Mouse (Mus musculus) heart, adult 2 months (tissue): ENCODE measurements around the gene Tom1l2. TPM values are rescaled to one million over a fixed set of nuclear protein-coding genes. Genes with fewer than 3 reads are reported as not detected.

Source experiments
- DNase-seq, 2 experiments: peaks; one replicate each; pipeline ENCODE4 v3.0.0; 2021
- H3K27ac ChIP-seq: fragments of 200-600 bp; 2 replicates; pipeline ENCODE4 v1.8.1; 2022
- H3K27me3 ChIP-seq: fragments of 200-500 bp; 2 replicates; pipeline ENCODE4 v1.6.1; 2012; ENCODE audit warnings: mild to moderate bottlenecking, low read length, inconsistent platforms, mixed read lengths; ENCODE audit not compliant: control insufficient read depth, insufficient read depth
- H3K36me3 ChIP-seq: fragments of 200-500 bp; 2 replicates; pipeline ENCODE4 v1.6.1; 2012; ENCODE audit warnings: low read length, inconsistent platforms; ENCODE audit not compliant: control insufficient read depth, insufficient read depth
- H3K4me1 ChIP-seq: fragments of 200-500 bp; 2 replicates; pipeline ENCODE4 v1.6.1; 2011; ENCODE audit warnings: low read length; ENCODE audit not compliant: control insufficient read depth, insufficient read depth
- H3K4me3 ChIP-seq: fragments of 200-600 bp; 2 replicates; pipeline ENCODE4 v1.8.1; 2022
- H3K79me2 ChIP-seq: fragments of 200-500 bp; replicated peaks from 2 replicates; pipeline ENCODE4 v1.6.1; 2012; ENCODE audit warnings: mild to moderate bottlenecking, inconsistent platforms, low read length, moderate library complexity, mixed read lengths; ENCODE audit not compliant: control insufficient read depth, insufficient read depth
- H3K9ac ChIP-seq: fragments of 200-500 bp; 2 replicates; pipeline ENCODE4 v1.6.1; 2012; ENCODE audit warnings: low read depth, mild to moderate bottlenecking, control low read depth, inconsistent platforms, low read length, mixed read lengths
- CTCF ChIP-seq: fragments of 200-600 bp; IDR thresholded peaks from 2 replicates; pipeline ENCODE4 v1.8.1; 2022; ENCODE audit warnings: antibody characterized with exemption, mild to moderate bottlenecking, moderate library complexity
- EP300 ChIP-seq: fragments of 200-500 bp; IDR thresholded peaks from 2 replicates; pipeline ENCODE4 v1.6.1; 2011; ENCODE audit warnings: low read depth, low read length, control low read depth; ENCODE audit not compliant: insufficient read depth
- POLR2A ChIP-seq: fragments of 200-500 bp; IDR thresholded peaks from 2 replicates; pipeline ENCODE4 v1.6.1; 2011; ENCODE audit warnings: mild to moderate bottlenecking, low read depth, low read length, control low read depth; ENCODE audit not compliant: insufficient read depth
- WGBS: fragments of 180-500 bp; shearing (Covaris S2); methylation state at CpG from one replicate; pipeline ENCODE4 v1.1.7; 2018; 5-methylcytosine and 5-hydroxymethylcytosine counted together
- intact Hi-C: fragments of 180-260 bp; cut with DNase I; formaldehyde crosslinking; loops from one replicate; pipeline ENCODE4 v1.15.1; 2025
- polyA plus RNA-seq: library from polyadenylated mRNA; depleted of rRNA; stranded (reverse); fragments of >200 nt; gene quantifications from 2 replicates; pipeline ENCODE4 v1.2.3, GENCODE M21; 2012
- total RNA-seq, 2 experiments: library from RNA; stranded (reverse); gene quantifications; 2 replicates each; pipeline ENCODE4 v1.2.3; 2021

The Tom1l2 gene
- total and polyA plus RNA-seq, 3 experiments = 102 to 123 (median 113) TPM

GRCm38 (mm10) chr11:60184346-60185325 lies 168.1 kb downstream of the Tom1l2 start:
- Histone ChIP-seq H3K27ac (no peak overlapping the region), H3K27me3 (no peaks in the 10 kb centered on the region), H3K36me3 (no peaks in the 10 kb centered on the region), H3K9ac (no peak overlapping the region), H3K79me2 (no peaks in the 10 kb centered on the region), H3K4me1 (peaks cover 13% of the 10 kb centered on the region), H3K4me3 (no peak overlapping the region)
- intact Hi-C loops = no loop called here
- TF ChIP-seq EP300 (no peak), CTCF (no peak), POLR2A (no peak)
- WGBS = 60% methylated on average over 22 of the region's 22 CpGs
- DNase-seq = no peak

GRCm38 (mm10) chr11:60182741-60183140 lies 170.0 kb downstream of the Tom1l2 start:
- Histone ChIP-seq H3K27ac (no peak overlapping the region), H3K79me2 (no peaks in the 10 kb centered on the region), H3K27me3 (no peaks in the 10 kb centered on the region), H3K9ac (no peak overlapping the region), H3K4me3 (no peak overlapping the region), H3K36me3 (no peaks in the 10 kb centered on the region), H3K4me1 (peaks cover 21% of the 10 kb centered on the region)
- intact Hi-C loops = no loop called here
- TF ChIP-seq POLR2A = no peak
- TF ChIP-seq CTCF = no peak
- no peak for TF ChIP-seq EP300
- WGBS = 32% methylated on average over 2 of the region's 2 CpGs
- no peak for DNase-seq

GRCm38 (mm10) chr11:60182116-60182670 lies 170.5 kb downstream of the Tom1l2 start:
- H3K79me2 ChIP-seq = no peaks in the 10 kb centered on the region
- TF ChIP-seq POLR2A = no peak
- no peak for TF ChIP-seq CTCF
- no peak for TF ChIP-seq EP300
- no peak overlapping the region for H3K9ac ChIP-seq
- peaks cover 22% of the 10 kb centered on the region for H3K4me1 ChIP-seq
- no peak overlapping the region for H3K4me3 ChIP-seq
- H3K27ac ChIP-seq = no peak overlapping the region
- no peaks in the 10 kb centered on the region for H3K27me3 ChIP-seq
- 69% methylated on average over 12 of the region's 12 CpGs for WGBS
- DNase-seq = no peak
- H3K36me3 ChIP-seq = no peaks in the 10 kb centered on the region
- intact Hi-C loops = no loop called here

GRCm38 (mm10) chr11:60178506-60178905 lies 174.2 kb downstream of the Tom1l2 start:
- Histone ChIP-seq H3K36me3 (no peaks in the 10 kb centered on the region), H3K4me3 (no peak overlapping the region), H3K27ac (no peak overlapping the region), H3K27me3 (no peaks in the 10 kb centered on the region), H3K79me2 (no peaks in the 10 kb centered on the region), H3K9ac (no peak overlapping the region), H3K4me1 (peaks cover 21% of the 10 kb centered on the region)
- intact Hi-C loops = no loop called here
- DNase-seq = no peak
- TF ChIP-seq EP300 = no peak
- TF ChIP-seq CTCF = no peak
- no peak for TF ChIP-seq POLR2A

GRCm38 (mm10) chr11:60178005-60178404 lies 174.7 kb downstream of the Tom1l2 start:
- 54% methylated on average over 6 of the region's 6 CpGs for WGBS
- no peaks in the 10 kb centered on the region for H3K27me3 ChIP-seq
- intact Hi-C loops = no loop called here
- no peak for DNase-seq
- peaks cover 21% of the 10 kb centered on the region for H3K4me1 ChIP-seq
- no peak overlapping the region for H3K27ac ChIP-seq
- no peaks in the 10 kb centered on the region for H3K79me2 ChIP-seq
- no peaks in the 10 kb centered on the region for H3K36me3 ChIP-seq
- H3K4me3 ChIP-seq = no peak overlapping the region
- TF ChIP-seq EP300 (no peak), POLR2A (no peak), CTCF (no peak)
- no peak overlapping the region for H3K9ac ChIP-seq
